In genomic region chr2:27426855-27427457, GRCm38 (mm10) we compare ENCODE assay signal across 8 mouse cellular contexts. TPM values are rescaled to one million over a fixed set of nuclear protein-coding genes. Genes with fewer than 3 reads are reported as not detected.
DNase-seq lines count a peak whose midpoint lies in the region; ATAC-seq and TF ChIP-seq lines count a peak whose summit lies in the region.

TSS of gene Vav2 (minus strand) at chr2:27427033.

- peak; percentile 95 for DNase-seq in MEL (ENCODE audit: low read depth, low spot score)
- peak; percentile 60 for DNase-seq in cerebellum, adult 11-12 months
- DNase-seq in heart, postnatal 14 days: peak; percentile 93 to 94
- peak; percentile 69 to 75 for DNase-seq in layer of hippocampus, adult 18-20 months (ENCODE audit: low spot score in 2 of 2)
- peak; percentile 97 for DNase-seq in lung, embryonic 14.5 days
- peak; percentile 91 for DNase-seq in testis, postnatal 14 days (ENCODE audit: low spot score)

- H3K79me2 ChIP-seq in MEL (ENCODE audit: control insufficient read depth, insufficient read depth, low read length, poor library complexity): peaks cover 15% of the 10 kb centered on the region

- peak in 1 of 2 experiments; percentile 68; a peak in 1 of 4 replicates for TF ChIP-seq POLR2A in MEL (IDR thresholded peaks at IDR 0.05; ENCODE audit: control insufficient read depth in 1 of 2, insufficient read depth in 1 of 2, low read depth in 1 of 2, low read length in 2 of 2, poor library complexity in 1 of 2)

- TF ChIP-seq RAD21 in MEL (IDR thresholded peaks at IDR 0.05; ENCODE audit: low read depth, low read length): no peak

- H3K36me3 ChIP-seq in MEL (ENCODE audit: control insufficient read depth in 1 of 2, insufficient read depth in 2 of 2, low read length in 2 of 2): peaks cover 0 to 4% of the 10 kb centered on the region in 2 experiments; a peak in 1 of 4 replicates
- H3K36me3 ChIP-seq in forebrain, embryonic 15.5 days: no peaks in the 10 kb centered on the region
- H3K36me3 ChIP-seq in lung, embryonic 14.5 days (ENCODE audit: insufficient read depth): no peaks in the 10 kb centered on the region

- H3K4me2 ChIP-seq in forebrain, embryonic 15.5 days (replicated peaks): peak within 1 kb of the TSS; percentile 99
- H3K4me2 ChIP-seq in lung, embryonic 14.5 days: peak within 1 kb of the TSS; percentile 98

- H3K9me3 ChIP-seq in MEL (replicated peaks; ENCODE audit: insufficient read depth, low read length): no peaks in the 10 kb centered on the region
- no peaks in the 10 kb centered on the region for H3K9me3 ChIP-seq in forebrain, embryonic 15.5 days
- H3K9me3 ChIP-seq in lung, embryonic 14.5 days (ENCODE audit: low read depth, low read length): no peaks in the 10 kb centered on the region

- no peak for TF ChIP-seq EP300 in MEL (IDR thresholded peaks at IDR 0.05; ENCODE audit: low read depth in 1 of 2, low read length in 2 of 2)

- WGBS in forebrain, embryonic 15.5 days: under 1% methylated on average over 58 of the region's 58 CpGs
- under 1% methylated on average over 58 of the region's 58 CpGs for WGBS in lung, embryonic 14.5 days

- ATAC-seq in forebrain, embryonic 15.5 days (replicated peaks): peak; percentile 87
- ATAC-seq in lung, embryonic 14.5 days (ENCODE audit: insufficient read depth): peak; percentile 89
- peak; percentile 81 for ATAC-seq in neutrophil, adult 5-6 weeks (ENCODE audit: extremely low read depth, insufficient number of reproducible peaks, low FRiP score, poor library complexity, severe bottlenecking)

- no peak for TF ChIP-seq CTCF in MEL (IDR thresholded peaks at IDR 0.05 in 2 of 3, conservative IDR thresholded peaks at IDR 0.05 in 1 of 3; ENCODE audit: control insufficient read depth in 1 of 3, insufficient read depth in 1 of 3, low read depth in 2 of 3, low read length in 3 of 3, poor library complexity in 1 of 3, severe bottlenecking in 1 of 3)
- TF ChIP-seq CTCF in lung, embryonic 14.5 days (IDR thresholded peaks at IDR 0.05; ENCODE audit: low read depth): no peak

- no peaks in the 10 kb centered on the region for H3K27me3 ChIP-seq in MEL (ENCODE audit: control insufficient read depth in 1 of 2, insufficient read depth in 2 of 2, low read length in 2 of 2)
- no peaks in the 10 kb centered on the region for H3K27me3 ChIP-seq in forebrain, embryonic 15.5 days
- no peaks in the 10 kb centered on the region for H3K27me3 ChIP-seq in lung, embryonic 14.5 days (ENCODE audit: insufficient read depth, low read length)

- peak within 1 kb of the TSS; percentile 87 for H3K9ac ChIP-seq in MEL (ENCODE audit: control insufficient read depth, low read depth, low read length, poor library complexity, severe bottlenecking)
- H3K9ac ChIP-seq in forebrain, embryonic 15.5 days (replicated peaks): peak within 1 kb of the TSS; percentile 87
- peak within 1 kb of the TSS; percentile 79 for H3K9ac ChIP-seq in lung, embryonic 14.5 days

- peaks cover 2 to 3% of the 10 kb centered on the region in 2 experiments; a peak in 3 of 4 replicates for H3K4me1 ChIP-seq in MEL (ENCODE audit: control insufficient read depth in 1 of 2, insufficient read depth in 2 of 2, low read length in 2 of 2)
- peaks cover 48% of the 10 kb centered on the region for H3K4me1 ChIP-seq in forebrain, embryonic 15.5 days
- H3K4me1 ChIP-seq in lung, embryonic 14.5 days (ENCODE audit: insufficient read depth): peaks cover 17% of the 10 kb centered on the region

- H3K4me3 ChIP-seq in MEL (ENCODE audit: control insufficient read depth in 1 of 2, insufficient read depth in 1 of 2, low read depth in 2 of 2, low read length in 2 of 2): peak within 1 kb of the TSS; percentile 67 to 88
- peak within 1 kb of the TSS; percentile 90 for H3K4me3 ChIP-seq in forebrain, embryonic 15.5 days
- H3K4me3 ChIP-seq in lung, embryonic 14.5 days (ENCODE audit: low read depth, low read length): peak within 1 kb of the TSS; percentile 82

- H3K27ac ChIP-seq in MEL (ENCODE audit: control insufficient read depth, low read depth, low read length): peak within 1 kb of the TSS; percentile 5; the same call in 1 of the 2 replicates
- peak within 1 kb of the TSS; percentile 78 for H3K27ac ChIP-seq in forebrain, embryonic 15.5 days (replicated peaks)
- H3K27ac ChIP-seq in lung, embryonic 14.5 days (ENCODE audit: low read depth): peak within 1 kb of the TSS; percentile 75

- intact Hi-C loops in heart, postnatal 14 days (cut with DNase I): no loop called here

TF ChIP-seq in MEL, 35 proteins besides CTCF, POLR2A, EP300 and RAD21:
- TF ChIP-seq SIN3A (IDR thresholded peaks at IDR 0.05; ENCODE audit: low read length) (peak; percentile 86), TBP (IDR thresholded peaks at IDR 0.05; ENCODE audit: low read depth, low read length) (no peak), MXI1 (IDR thresholded peaks at IDR 0.05; ENCODE audit: low read depth, low read length) (peak; percentile 99), ZKSCAN1 (IDR thresholded peaks at IDR 0.05; ENCODE audit: low read depth, low read length) (no peak), ELF1 (IDR thresholded peaks at IDR 0.05; ENCODE audit: low read depth, low read length) (peak; percentile 80), MAFK (IDR thresholded peaks at IDR 0.05; ENCODE audit: borderline replicate concordance, low read depth, low read length) (no peak), GATA1 (IDR thresholded peaks at IDR 0.05; ENCODE audit: low read depth, low read length) (no peak), NRF1 (IDR thresholded peaks at IDR 0.05; ENCODE audit: insufficient read depth, low read depth, low read length, poor library complexity, severe bottlenecking) (0 out of 2 replicates have a peak, but pooled peaks have one; percentile 27), POLR2AphosphoS5 (IDR thresholded peaks at IDR 0.05; ENCODE audit: borderline replicate concordance, low read depth, low read length) (no peak), USF1 (IDR thresholded peaks at IDR 0.05; ENCODE audit: low read depth, low read length) (peak; percentile 46), NELFE (IDR thresholded peaks at IDR 0.05; ENCODE audit: low read depth, low read length) (peak; percentile 49), ZC3H11A (IDR thresholded peaks at IDR 0.05; ENCODE audit: low read depth, low read length) (no peak), BHLHE40 (IDR thresholded peaks at IDR 0.05; ENCODE audit: borderline replicate concordance, low read depth, low read length) (no peak), MAZ (IDR thresholded peaks at IDR 0.05; ENCODE audit: low read depth, low read length) (peak; percentile 77; the same call in 1 of the 2 replicates), CHD1 (IDR thresholded peaks at IDR 0.05; ENCODE audit: low read depth, low read length) (no peak), MYB (IDR thresholded peaks at IDR 0.05; ENCODE audit: low read depth, low read length) (no peak), JUND (IDR thresholded peaks at IDR 0.05; ENCODE audit: low read depth, low read length) (no peak), E2F4 (IDR thresholded peaks at IDR 0.05; ENCODE audit: borderline replicate concordance, low read depth, low read length) (no peak), USF2 (IDR thresholded peaks at IDR 0.05; ENCODE audit: borderline replicate concordance in 1 of 2, insufficient read depth in 1 of 2, low read depth in 1 of 2, low read length in 2 of 2) (no peak), TCF12 (IDR thresholded peaks at IDR 0.05; ENCODE audit: low read depth, low read length) (no peak), CHD2 (IDR thresholded peaks at IDR 0.05; ENCODE audit: low read length) (no peak), ETS1 (IDR thresholded peaks at IDR 0.05; ENCODE audit: low read depth, low read length) (no peak), MEF2A (IDR thresholded peaks at IDR 0.05; ENCODE audit: extremely low read depth, insufficient replicate concordance, low read depth, low read length, poor library complexity, severe bottlenecking) (no peak), MAX (IDR thresholded peaks at IDR 0.05; ENCODE audit: low read length) (peak; percentile 91), RCOR1 (IDR thresholded peaks at IDR 0.05; ENCODE audit: low read depth, low read length) (no peak), ZMIZ1 (IDR thresholded peaks at IDR 0.05; ENCODE audit: low read depth, low read length) (no peak), KAT2A (conservative IDR thresholded peaks at IDR 0.05; ENCODE audit: low read depth, low read length) (no peak), UBTF (IDR thresholded peaks at IDR 0.05; ENCODE audit: borderline replicate concordance, insufficient read depth, low read depth, low read length) (no peak), TAL1 (IDR thresholded peaks at IDR 0.05; ENCODE audit: low read length) (no peak), GABPA (IDR thresholded peaks at IDR 0.05; ENCODE audit: low read depth, low read length) (no peak), MYC (IDR thresholded peaks at IDR 0.05; ENCODE audit: low read depth, low read length) (peak; percentile 75; the same call in 1 of the 2 replicates), POLR2AphosphoS2 (IDR thresholded peaks at IDR 0.05; ENCODE audit: low read length) (no peak), SMC3 (IDR thresholded peaks at IDR 0.05; ENCODE audit: low read depth, low read length) (peak; percentile 30; the same call in 1 of the 2 replicates), ZNF384 (IDR thresholded peaks at IDR 0.05; ENCODE audit: low read depth, low read length) (no peak), HCFC1 (IDR thresholded peaks at IDR 0.05; ENCODE audit: low read depth, low read length) (0 out of 2 replicates have a peak, but pooled peaks have one; percentile 28)

RNA-seq across cellular contexts. Expression of gene Vav2, which starts in this region (rescaled TPM):
- 7.4 and 8.8 TPM in 2 replicates for total RNA-seq in MEL (2012; rRNA removed)
- polyA plus RNA-seq in MEL (2012; ENCODE audit: insufficient read depth in 1 of 2, insufficient read length in 2 of 2, low read depth in 1 of 2, low replicate concordance in 2 of 2, missing spikeins in 1 of 2): 10 to 100 TPM in 1 of 2 experiments, not detected in 1; 15.9 TPM
- 12.6 and 13.9 TPM in 2 replicates for polyA plus RNA-seq in forebrain, embryonic 15.5 days (2015; fragmentation: Nextera tagmentation; extraction: Ambion mirVana)
- total RNA-seq in heart, postnatal 14 days (2021): 10 to 100 TPM; 14.4 to 15.0 TPM
- total RNA-seq in layer of hippocampus, adult 18-20 months (2021): 1 to 10 TPM; 7.8 to 9.2 TPM
- polyA plus RNA-seq in lung, embryonic 14.5 days (2014; fragmentation: Nextera tagmentation; extraction: Ambion mirVana): 8.6 and 8.8 TPM in 2 replicates
- 38.4 and 39.5 TPM in 2 replicates for total RNA-seq in neutrophil, adult 5-6 weeks (2017)

Comparison
In these comparisons a context has a peak if more than half of its experiments do, and no peak if none do; other contexts are left out.
1. Peak in every context shown above with its lines: DNase-seq, ATAC-seq, H3K4me3 ChIP-seq and H3K27ac ChIP-seq.
2. H3K27ac ChIP-seq: peak in every context shown above with its lines; median percentile 78 in forebrain, embryonic 15.5 days; 75 in lung, embryonic 14.5 days; 5 in MEL.